Mouse (Mus musculus) left cerebral cortex, postnatal 25 days (tissue): ENCODE results near the gene Nrgn. TPM values are rescaled to one million over a fixed set of nuclear protein-coding genes. Genes with fewer than 3 reads are reported as not detected.

ENCODE experiments used
- total RNA-seq, 2 experiments: library from RNA; stranded (reverse); gene quantifications; 2 replicates each; pipeline ENCODE4 v1.2.3; 2021

Gene Nrgn
- total RNA-seq, 2 experiments from 2014 or later = 2,274 to 2,374 TPM

Other genes starting within 250 kb of the Nrgn start
- gene Ccdc15, start 204.5 kb downstream of the Nrgn start, total RNA-seq = 1 to 10 TPM; 1.5 to 2.2 TPM
- 10 to 100 TPM; 56.9 to 63.7 TPM for gene Hepacam, start 185.6 kb downstream of the Nrgn start, total RNA-seq
- 1 to 10 TPM; 6.7 to 7.3 TPM for gene Robo4, start 151.0 kb downstream of the Nrgn start, total RNA-seq
- 10 to 100 TPM; 33.4 to 33.6 TPM for gene Robo3, start 119.7 kb downstream of the Nrgn start, total RNA-seq
- 10 to 100 TPM; 20.9 to 23.0 TPM for gene Msantd2, start 63.6 kb downstream of the Nrgn start, total RNA-seq
- 10 to 100 TPM; 20.2 to 21.6 TPM for gene Esam, start 24.8 kb downstream of the Nrgn start, total RNA-seq
- gene Vsig2, start 13.6 kb downstream of the Nrgn start, total RNA-seq = 1 to 10 TPM; 3.5 to 4.4 TPM
- gene Siae, start 2.8 kb upstream of the Nrgn start, total RNA-seq = 10 to 100 TPM; 20.3 to 24.2 TPM
- gene Spa17, start 60.8 kb upstream of the Nrgn start, total RNA-seq = 1 to 10 TPM; 1.1 to 1.7 TPM
- 10 to 100 TPM; 53.0 to 54.5 TPM for gene Tbrg1, start 104.4 kb upstream of the Nrgn start, total RNA-seq
- not detected for gene Panx3, start 116.3 kb upstream of the Nrgn start, total RNA-seq
- gene Olfr160, start 163.3 kb upstream of the Nrgn start, total RNA-seq = not detected
- not detected for gene Olfr874, start 192.2 kb upstream of the Nrgn start, total RNA-seq
- gene Olfr875, start 219.0 kb upstream of the Nrgn start, total RNA-seq = not detected